Mouse (Mus musculus) yolk sac, embryonic 10.5 days (tissue): Measurements from ENCODE around the gene Nccrp1.
A peak's percentile ranks its signal among the peaks of the same experiment; 100 is the strongest.

Source experiments
- DNase-seq: peaks from one replicate; pipeline ENCODE4 v3.0.0-alpha.2; 2017; ENCODE audit warnings: low spot score

Gene Nccrp1

GRCm38 (mm10) chr7:28547154-28547553 is at the start of gene Nccrp1:
Gene Nccrp1, minus strand, starts transcription at chr7:28547254.
- DNase-seq = no peak

- peak; percentile 54 for DNase-seq
These were observed 48.8 kb upstream of the Nccrp1 start for GRCm38 (mm10) chr7:28595751-28596435.

- DNase-seq = no peak
These were observed 46.4 kb upstream of the Nccrp1 start for GRCm38 (mm10) chr7:28593206-28594111.

GRCm38 (mm10) chr7:28591862-28592261 is 44.8 kb upstream of the Nccrp1 start:
- DNase-seq = no peak

- DNase-seq = peak; percentile 81
These were observed 40.6 kb upstream of the Nccrp1 start for GRCm38 (mm10) chr7:28587644-28588043.

GRCm38 (mm10) chr7:28586663-28587411 is 39.8 kb upstream of the Nccrp1 start:
- DNase-seq = no peak

- DNase-seq = no peak
These were observed 37.9 kb upstream of the Nccrp1 start for GRCm38 (mm10) chr7:28585001-28585400.

- no peak for DNase-seq
These were observed 37.4 kb upstream of the Nccrp1 start for GRCm38 (mm10) chr7:28584468-28584867.

- peak; percentile 68 for DNase-seq
These were observed 36.7 kb upstream of the Nccrp1 start for GRCm38 (mm10) chr7:28583570-28584344.

- no peak for DNase-seq
These were observed 35.8 kb upstream of the Nccrp1 start for GRCm38 (mm10) chr7:28582841-28583240.

- no peak for DNase-seq
These were observed 34.7 kb upstream of the Nccrp1 start for GRCm38 (mm10) chr7:28581721-28582120.

- no peak for DNase-seq
These were observed 32.8 kb upstream of the Nccrp1 start for GRCm38 (mm10) chr7:28579826-28580225.

GRCm38 (mm10) chr7:28578543-28579053 is 31.5 kb upstream of the Nccrp1 start:
- DNase-seq = no peak

- DNase-seq = peak; percentile 59
These were observed 30.9 kb upstream of the Nccrp1 start for GRCm38 (mm10) chr7:28577826-28578542.

GRCm38 (mm10) chr7:28576271-28576914 is 29.3 kb upstream of the Nccrp1 start:
- DNase-seq = no peak

- no peak for DNase-seq
These were observed 28.5 kb upstream of the Nccrp1 start for GRCm38 (mm10) chr7:28575597-28575996.

- DNase-seq = no peak
These were observed 26.2 kb upstream of the Nccrp1 start for GRCm38 (mm10) chr7:28573236-28573635.

GRCm38 (mm10) chr7:28572689-28573088 is 25.6 kb upstream of the Nccrp1 start:
- DNase-seq = peak; percentile 69

- no peak for DNase-seq
These were observed 24.1 kb upstream of the Nccrp1 start for GRCm38 (mm10) chr7:28570982-28571682.
